Mouse (Mus musculus): ENCODE results near the gene Rac1.
A peak's percentile ranks its signal among the peaks of the same experiment; 100 is the strongest.
"Not testable (repeated sequence)": the region's sequence is repeated elsewhere in the genome, so short reads cannot be mapped to it uniquely, and the experiment has no call there.

The Rac1 gene

GRCm38 (mm10) chr5:143527486-143528307 is at the start of gene Rac1:
Rac1 (minus strand) TSS chr5:143528036.
- DNase-seq: peak; percentile 98

- DNase-seq: peak; percentile 64
These were observed 46.7 kb upstream of the Rac1 start for GRCm38 (mm10) chr5:143574261-143575178.

- no peak for DNase-seq
These were observed 45.2 kb upstream of the Rac1 start for GRCm38 (mm10) chr5:143573067-143573466.

GRCm38 (mm10) chr5:143572195-143572594 is 44.4 kb upstream of the Rac1 start:
- peak; percentile 83 for DNase-seq

GRCm38 (mm10) chr5:143567860-143568259 is 40.0 kb upstream of the Rac1 start:
- DNase-seq: peak; percentile 89

GRCm38 (mm10) chr5:143567258-143567670 is 39.4 kb upstream of the Rac1 start:
- DNase-seq: no peak

GRCm38 (mm10) chr5:143566804-143567203 is 39.0 kb upstream of the Rac1 start:
- DNase-seq: not testable (repeated sequence)

- no peak for DNase-seq
These were observed 33.8 kb upstream of the Rac1 start for GRCm38 (mm10) chr5:143561544-143562185.

GRCm38 (mm10) chr5:143561009-143561408 is 33.2 kb upstream of the Rac1 start:
- no peak for DNase-seq

GRCm38 (mm10) chr5:143558731-143559130 is 30.9 kb upstream of the Rac1 start:
- no peak for DNase-seq

- DNase-seq: no peak
These were observed 27.4 kb upstream of the Rac1 start for GRCm38 (mm10) chr5:143555233-143555632.

GRCm38 (mm10) chr5:143552911-143553310 is 25.1 kb upstream of the Rac1 start:
- no peak for DNase-seq

GRCm38 (mm10) chr5:143548922-143549321 is 21.1 kb upstream of the Rac1 start:
- DNase-seq: not testable (repeated sequence)

GRCm38 (mm10) chr5:143548401-143548846 is 20.6 kb upstream of the Rac1 start:
- peak; percentile 98 for DNase-seq

GRCm38 (mm10) chr5:143547866-143548265 is 20.0 kb upstream of the Rac1 start:
- DNase-seq: no peak

GRCm38 (mm10) chr5:143547384-143547783 is 19.5 kb upstream of the Rac1 start:
- DNase-seq: peak; percentile 82

GRCm38 (mm10) chr5:143539111-143539510 is 11.3 kb upstream of the Rac1 start:
- no peak for DNase-seq

GRCm38 (mm10) chr5:143537022-143537421 is 9.2 kb upstream of the Rac1 start:
- no peak for DNase-seq

GRCm38 (mm10) chr5:143534922-143535321 is 7.1 kb upstream of the Rac1 start:
- DNase-seq: no peak

- DNase-seq: no peak
These were observed 2.9 kb upstream of the Rac1 start for GRCm38 (mm10) chr5:143530715-143531114.

- DNase-seq: no peak
These were observed 460 bp upstream of the Rac1 start for GRCm38 (mm10) chr5:143528308-143528683.

- DNase-seq: peak; percentile 55
These were observed 1.0 kb downstream of the Rac1 start for GRCm38 (mm10) chr5:143526698-143527331.
